Mouse (Mus musculus): ENCODE results near the gene Gm15155.

DNA sequence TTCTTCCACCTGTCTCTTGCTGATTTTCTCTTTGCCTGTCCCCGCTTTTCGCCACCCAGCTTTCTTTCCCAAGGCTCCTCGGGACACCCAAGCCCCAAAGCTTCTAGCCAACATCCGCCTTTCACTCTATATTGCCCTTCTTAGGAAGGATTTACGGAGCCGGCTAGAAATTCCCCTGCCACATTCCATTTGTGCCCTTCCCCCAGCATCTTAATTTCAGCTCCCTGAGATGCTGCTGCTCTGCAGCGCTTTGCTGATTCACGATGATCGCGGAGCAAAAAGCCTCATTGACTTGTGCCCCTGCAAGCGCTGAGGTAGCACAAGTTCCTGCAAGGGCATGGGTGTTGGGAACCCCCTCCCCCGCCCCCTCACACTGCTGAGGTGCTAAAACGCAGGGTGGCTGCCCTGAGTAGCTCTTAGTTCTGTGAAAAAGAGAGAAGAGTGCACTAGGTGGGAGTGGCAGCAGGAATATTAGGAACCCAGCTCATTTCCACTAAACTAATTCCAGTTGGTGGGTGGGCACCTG lies 1.2 kb downstream of the Gm15155 start:
- TF ChIP-seq CTCF (IDR thresholded peaks at IDR 0.05; ENCODE audit: borderline replicate concordance, insufficient read depth, low read depth, low read length) (no peak), POLR2A (IDR thresholded peaks at IDR 0.05; ENCODE audit: borderline replicate concordance, insufficient read depth, low read length) (no peak)

Data from cerebellum, adult 2 months (tissue).